Mouse (Mus musculus): ENCODE data around the gene Prim2. TPM values are rescaled to one million over a fixed set of nuclear protein-coding genes. Genes with fewer than 3 reads are reported as not detected.

Gene Prim2
- total RNA-seq, 1 experiment from 2014 or later = 103 TPM

- ATAC-seq (replicated peaks; ENCODE audit: low read depth, poor library complexity, severe bottlenecking) = peak; percentile 99
Measured at GRCm38 (mm10) chr1:33565764-33566401, 103.7 kb downstream of the Prim2 start.

- ATAC-seq (replicated peaks; ENCODE audit: low read depth, poor library complexity, severe bottlenecking) = no peak
Measured at GRCm38 (mm10) chr1:33564032-33564431, 105.6 kb downstream of the Prim2 start.

- no peak for ATAC-seq (replicated peaks; ENCODE audit: low read depth, poor library complexity, severe bottlenecking)
Measured at GRCm38 (mm10) chr1:33563611-33564010, 106.0 kb downstream of the Prim2 start.

- no peak for ATAC-seq (replicated peaks; ENCODE audit: low read depth, poor library complexity, severe bottlenecking)
Measured at GRCm38 (mm10) chr1:33556638-33557037, 113.0 kb downstream of the Prim2 start.

- ATAC-seq (replicated peaks; ENCODE audit: low read depth, poor library complexity, severe bottlenecking) = no peak
Measured at GRCm38 (mm10) chr1:33555626-33556025, 114.0 kb downstream of the Prim2 start.

GRCm38 (mm10) chr1:33551350-33551749, 118.2 kb downstream of the Prim2 start:
- no peak for ATAC-seq (replicated peaks; ENCODE audit: low read depth, poor library complexity, severe bottlenecking)

GRCm38 (mm10) chr1:33541708-33542107, 127.9 kb downstream of the Prim2 start:
- no peak for ATAC-seq (replicated peaks; ENCODE audit: low read depth, poor library complexity, severe bottlenecking)

GRCm38 (mm10) chr1:33537948-33538347, 131.6 kb downstream of the Prim2 start:
- no peak for ATAC-seq (replicated peaks; ENCODE audit: low read depth, poor library complexity, severe bottlenecking)

- peak; percentile 34; the same call in 1 of the 2 replicates for ATAC-seq (replicated peaks; ENCODE audit: low read depth, poor library complexity, severe bottlenecking)
Measured at GRCm38 (mm10) chr1:33536272-33537004, 133.2 kb downstream of the Prim2 start.

- ATAC-seq (replicated peaks; ENCODE audit: low read depth, poor library complexity, severe bottlenecking) = peak; percentile 57
Measured at GRCm38 (mm10) chr1:33535140-33535686, 134.4 kb downstream of the Prim2 start.

- ATAC-seq (replicated peaks; ENCODE audit: low read depth, poor library complexity, severe bottlenecking) = peak; percentile 66
Measured at GRCm38 (mm10) chr1:33531860-33532259, 137.7 kb downstream of the Prim2 start.

- ATAC-seq (replicated peaks; ENCODE audit: low read depth, poor library complexity, severe bottlenecking) = no peak
Measured at GRCm38 (mm10) chr1:33531097-33531856, 138.3 kb downstream of the Prim2 start.

- ATAC-seq (replicated peaks; ENCODE audit: low read depth, poor library complexity, severe bottlenecking) = no peak
Measured at GRCm38 (mm10) chr1:33530491-33530890, 139.1 kb downstream of the Prim2 start.

GRCm38 (mm10) chr1:33529543-33530232, 139.9 kb downstream of the Prim2 start:
- peak; percentile 57 for ATAC-seq (replicated peaks; ENCODE audit: low read depth, poor library complexity, severe bottlenecking)

- ATAC-seq (replicated peaks; ENCODE audit: low read depth, poor library complexity, severe bottlenecking) = no peak
Measured at GRCm38 (mm10) chr1:33527352-33527863, 142.2 kb downstream of the Prim2 start.

- no peak for ATAC-seq (replicated peaks; ENCODE audit: low read depth, poor library complexity, severe bottlenecking)
Measured at GRCm38 (mm10) chr1:33523223-33523622, 146.4 kb downstream of the Prim2 start.

GRCm38 (mm10) chr1:33515124-33515523, 154.5 kb downstream of the Prim2 start:
- ATAC-seq (replicated peaks; ENCODE audit: low read depth, poor library complexity, severe bottlenecking) = no peak

- ATAC-seq (replicated peaks; ENCODE audit: low read depth, poor library complexity, severe bottlenecking) = no peak
Measured at GRCm38 (mm10) chr1:33511310-33511709, 158.3 kb downstream of the Prim2 start.

GRCm38 (mm10) chr1:33504371-33504770, 165.2 kb downstream of the Prim2 start:
- ATAC-seq (replicated peaks; ENCODE audit: low read depth, poor library complexity, severe bottlenecking) = no peak

- ATAC-seq (replicated peaks; ENCODE audit: low read depth, poor library complexity, severe bottlenecking) = peak; percentile 69
Measured at GRCm38 (mm10) chr1:33502890-33503289, 166.7 kb downstream of the Prim2 start.

Data from common myeloid progenitor, adult 5-6 weeks (primary cell).